Comparison of ENCODE assay signal across 18 mouse cellular contexts in genomic region chr14:104567350-104568001, GRCm38 (mm10). TPM values are rescaled to one million over a fixed set of nuclear protein-coding genes. Genes with fewer than 3 reads are reported as not detected.
DNase-seq lines count a peak whose midpoint lies in the region; ATAC-seq and TF ChIP-seq lines count a peak whose summit lies in the region.
"Had no signal": no experiment of that assay in that cellular context is flagged by ENCODE, and none has a peak within 500 bp of the region (broad histone marks: within the 10 kb centered on the region; RNA-seq: fewer than 3 reads in every experiment).

No protein-coding gene starts in this region.

- no peaks in the 10 kb centered on the region for H3K27me3 ChIP-seq in embryonic facial prominence, embryonic 10.5 days (replicated peaks; ENCODE audit: low read depth, poor library complexity, severe bottlenecking)
- no peaks in the 10 kb centered on the region for H3K27me3 ChIP-seq in embryonic facial prominence, embryonic 14.5 days (replicated peaks; ENCODE audit: control insufficient read depth, insufficient read depth, low read length)
- H3K27me3 ChIP-seq in hindbrain, embryonic 13.5 days = no peaks in the 10 kb centered on the region
- no peaks in the 10 kb centered on the region for H3K27me3 ChIP-seq in midbrain, embryonic 16.5 days (ENCODE audit: control insufficient read depth, insufficient read depth, low read depth, low read length)
- H3K27me3 ChIP-seq in intestine, embryonic 16.5 days (replicated peaks; ENCODE audit: control insufficient read depth, insufficient read depth, low read length) = no peaks in the 10 kb centered on the region
- H3K27me3 ChIP-seq in kidney, embryonic 14.5 days (ENCODE audit: control insufficient read depth, insufficient read depth, low read length) = no peaks in the 10 kb centered on the region
- H3K27me3 ChIP-seq: embryonic facial prominence, embryonic 12.5 days; megakaryocyte, embryonic 14.5 days had no signal

- no peak for TF ChIP-seq CTCF in lung, adult 2 months (IDR thresholded peaks at IDR 0.05; ENCODE audit: insufficient read depth, low read length)

- no peak for TF ChIP-seq POLR2A in lung, adult 2 months (IDR thresholded peaks at IDR 0.05; ENCODE audit: borderline replicate concordance, extremely low read depth, low read depth, low read length)

- H3K9me3 ChIP-seq in embryonic facial prominence, embryonic 10.5 days = no peaks in the 10 kb centered on the region
- H3K9me3 ChIP-seq in embryonic facial prominence, embryonic 14.5 days (ENCODE audit: control insufficient read depth, low read length) = no peaks in the 10 kb centered on the region
- H3K9me3 ChIP-seq in hindbrain, embryonic 13.5 days = no peaks in the 10 kb centered on the region
- H3K9me3 ChIP-seq in midbrain, embryonic 16.5 days (replicated peaks; ENCODE audit: control insufficient read depth, low read length, poor library complexity, severe bottlenecking) = no peaks in the 10 kb centered on the region
- no peaks in the 10 kb centered on the region for H3K9me3 ChIP-seq in intestine, embryonic 16.5 days (ENCODE audit: control insufficient read depth, low read length)
- no peaks in the 10 kb centered on the region for H3K9me3 ChIP-seq in kidney, embryonic 14.5 days (ENCODE audit: control insufficient read depth, low read length)
- H3K9me3 ChIP-seq: embryonic facial prominence, embryonic 12.5 days had no signal

- H3K4me1 ChIP-seq in embryonic facial prominence, embryonic 10.5 days = no peaks in the 10 kb centered on the region
- H3K4me1 ChIP-seq in embryonic facial prominence, embryonic 14.5 days (ENCODE audit: control insufficient read depth, insufficient read depth, low read length) = no peaks in the 10 kb centered on the region
- peaks cover 10% of the 10 kb centered on the region; the same call in 1 of the 2 replicates for H3K4me1 ChIP-seq in hindbrain, embryonic 13.5 days (replicated peaks)
- H3K4me1 ChIP-seq in midbrain, embryonic 16.5 days (ENCODE audit: control insufficient read depth, insufficient read depth, low read length) = peaks cover 3% of the 10 kb centered on the region
- H3K4me1 ChIP-seq in lung, adult 2 months (ENCODE audit: control insufficient read depth, insufficient read depth, low read length) = no peaks in the 10 kb centered on the region
- H3K4me1 ChIP-seq in intestine, embryonic 16.5 days (ENCODE audit: control insufficient read depth, insufficient read depth, low read length) = no peaks in the 10 kb centered on the region
- no peaks in the 10 kb centered on the region for H3K4me1 ChIP-seq in kidney, embryonic 14.5 days (ENCODE audit: control insufficient read depth, insufficient read depth, low read length)
- H3K4me1 ChIP-seq: embryonic facial prominence, embryonic 12.5 days; megakaryocyte, embryonic 14.5 days had no signal

- no peak overlapping the region for H3K27ac ChIP-seq in embryonic facial prominence, embryonic 10.5 days (replicated peaks)
- H3K27ac ChIP-seq in embryonic facial prominence, embryonic 14.5 days (replicated peaks; ENCODE audit: low read depth, low read length) = no peak overlapping the region
- peak overlapping the region; percentile 60 for H3K27ac ChIP-seq in hindbrain, embryonic 13.5 days
- H3K27ac ChIP-seq in midbrain, embryonic 16.5 days (ENCODE audit: low read length) = no peak overlapping the region
- no peak overlapping the region for H3K27ac ChIP-seq in intestine, embryonic 16.5 days (ENCODE audit: low read length)
- H3K27ac ChIP-seq in kidney, embryonic 14.5 days (ENCODE audit: low read depth, low read length) = no peak overlapping the region
- H3K27ac ChIP-seq: embryonic facial prominence, embryonic 12.5 days; kidney, postnatal 0 days had no signal

- H3K9ac ChIP-seq in embryonic facial prominence, embryonic 14.5 days (ENCODE audit: low read depth, low read length) = no peak overlapping the region
- no peak overlapping the region for H3K9ac ChIP-seq in hindbrain, embryonic 13.5 days
- H3K9ac ChIP-seq in midbrain, embryonic 16.5 days (ENCODE audit: low read depth, low read length) = no peak overlapping the region
- no peak overlapping the region for H3K9ac ChIP-seq in intestine, embryonic 16.5 days (ENCODE audit: low read depth, low read length)
- H3K9ac ChIP-seq in kidney, embryonic 14.5 days (ENCODE audit: low read depth, low read length) = no peak overlapping the region
- H3K9ac ChIP-seq: embryonic facial prominence, embryonic 12.5 days had no signal

- peak; percentile 9 for DNase-seq in embryonic facial prominence, embryonic 10.5 days (ENCODE audit: low spot score)
- DNase-seq in embryonic facial prominence, embryonic 14.5 days (ENCODE audit: low spot score) = peak; percentile 34
- no peak for DNase-seq in lung, adult 2 months
- no peak for DNase-seq in right cerebral cortex, postnatal 14 days
- DNase-seq: adrenal gland, postnatal 10 days; cerebellum, adult 9-10 months; gastrocnemius, postnatal 10 days; layer of hippocampus, adult 9-11 months had no signal

- no peak for ATAC-seq in embryonic facial prominence, embryonic 14.5 days (ENCODE audit: low read depth)
- ATAC-seq in hindbrain, embryonic 13.5 days (ENCODE audit: low FRiP score) = peak; percentile 92; the same call in 1 of the 2 replicates
- ATAC-seq in midbrain, embryonic 16.5 days = peak; percentile 86
- no peak for ATAC-seq in intestine, embryonic 16.5 days
- ATAC-seq in kidney, embryonic 14.5 days (ENCODE audit: low FRiP score, low TSS enrichment) = no peak
- ATAC-seq: CD4-positive, CD25-positive, alpha-beta regulatory T cell, adult 4 months; inflammation-experienced regulatory T-cells, adult 6 months had no signal

- H3K36me3 ChIP-seq in embryonic facial prominence, embryonic 10.5 days (replicated peaks) = no peaks in the 10 kb centered on the region
- H3K36me3 ChIP-seq in embryonic facial prominence, embryonic 14.5 days (ENCODE audit: control insufficient read depth, insufficient read depth, low read length) = no peaks in the 10 kb centered on the region
- H3K36me3 ChIP-seq in hindbrain, embryonic 13.5 days = no peaks in the 10 kb centered on the region
- no peaks in the 10 kb centered on the region for H3K36me3 ChIP-seq in midbrain, embryonic 16.5 days (ENCODE audit: control insufficient read depth, insufficient read depth, low read length)
- H3K36me3 ChIP-seq in intestine, embryonic 16.5 days (ENCODE audit: control insufficient read depth, insufficient read depth, low read length) = no peaks in the 10 kb centered on the region
- H3K36me3 ChIP-seq in kidney, embryonic 14.5 days (ENCODE audit: control insufficient read depth, insufficient read depth, low read length) = no peaks in the 10 kb centered on the region
- H3K36me3 ChIP-seq: embryonic facial prominence, embryonic 12.5 days had no signal

- H3K4me3 ChIP-seq in embryonic facial prominence, embryonic 10.5 days = no peak overlapping the region
- H3K4me3 ChIP-seq in embryonic facial prominence, embryonic 14.5 days (ENCODE audit: low read depth, low read length) = no peak overlapping the region
- H3K4me3 ChIP-seq in hindbrain, embryonic 13.5 days = no peak overlapping the region
- H3K4me3 ChIP-seq in midbrain, embryonic 16.5 days (ENCODE audit: low read depth, low read length) = no peak overlapping the region
- H3K4me3 ChIP-seq in lung, adult 2 months (replicated peaks; ENCODE audit: extremely low read depth, low read depth, low read length) = no peak overlapping the region
- no peak overlapping the region for H3K4me3 ChIP-seq in intestine, embryonic 16.5 days (ENCODE audit: low read length)
- no peak overlapping the region for H3K4me3 ChIP-seq in kidney, embryonic 14.5 days (ENCODE audit: low read length)
- H3K4me3 ChIP-seq: embryonic facial prominence, embryonic 12.5 days; megakaryocyte, embryonic 14.5 days had no signal

- H3K4me2 ChIP-seq in embryonic facial prominence, embryonic 14.5 days (ENCODE audit: low read depth, low read length) = no peak overlapping the region
- H3K4me2 ChIP-seq in hindbrain, embryonic 13.5 days = no peak overlapping the region
- H3K4me2 ChIP-seq in midbrain, embryonic 16.5 days (ENCODE audit: low read length) = peak overlapping the region; percentile 3; the same call in 1 of the 2 replicates
- H3K4me2 ChIP-seq in intestine, embryonic 16.5 days (ENCODE audit: low read depth, low read length) = no peak overlapping the region
- no peak overlapping the region for H3K4me2 ChIP-seq in kidney, embryonic 14.5 days (replicated peaks; ENCODE audit: low read depth, low read length)
- H3K4me2 ChIP-seq: embryonic facial prominence, embryonic 12.5 days; liver, embryonic 11.5 days had no signal

- 73% methylated on average over 6 of the region's 6 CpGs for WGBS in embryonic facial prominence, embryonic 10.5 days
- WGBS in embryonic facial prominence, embryonic 14.5 days = 49% methylated on average over 6 of the region's 6 CpGs
- WGBS in hindbrain, embryonic 13.5 days = 25% methylated on average over 6 of the region's 6 CpGs
- 16% methylated on average over 6 of the region's 6 CpGs for WGBS in midbrain, embryonic 16.5 days
- WGBS in lung, adult 2 months = 70% methylated on average over 6 of the region's 6 CpGs
- 69% methylated on average over 6 of the region's 6 CpGs for WGBS in intestine, embryonic 16.5 days
- WGBS in kidney, embryonic 14.5 days = 76% methylated on average over 6 of the region's 6 CpGs

RNA-seq across cellular contexts. Expression of gene Rnf219, which starts 45.0 kb away (rescaled TPM):
- polyA plus RNA-seq in embryonic facial prominence, embryonic 10.5 days (2016; fragmentation: Nextera tagmentation; extraction: Ambion mirVana) = 52.5 and 60.3 TPM in 2 replicates
- 23.4 and 28.7 TPM in 2 replicates for polyA plus RNA-seq in embryonic facial prominence, embryonic 14.5 days (2014; fragmentation: Nextera tagmentation; extraction: Ambion mirVana)
- 35.2 and 36.0 TPM in 2 replicates for polyA plus RNA-seq in hindbrain, embryonic 13.5 days (2015; fragmentation: Nextera tagmentation; extraction: Ambion mirVana)
- 28.5 and 31.4 TPM in 2 replicates for polyA plus RNA-seq in midbrain, embryonic 16.5 days (2015; fragmentation: Nextera tagmentation; extraction: Ambion mirVana)
- 2.0 and 2.5 TPM in 2 replicates for polyA plus RNA-seq in lung, adult 2 months (2012; rRNA removed)
- polyA plus RNA-seq in intestine, embryonic 16.5 days (2015; fragmentation: Nextera tagmentation; extraction: Ambion mirVana) = 17.0 and 17.7 TPM in 2 replicates
- polyA plus RNA-seq in kidney, embryonic 14.5 days (2014; fragmentation: Nextera tagmentation; extraction: Ambion mirVana) = 27.4 and 37.2 TPM in 2 replicates

Comparison
In these comparisons a context has a peak if more than half of its experiments do, and no peak if none do; other contexts are left out.
1. DNase-seq: peak in embryonic facial prominence, embryonic 10.5 days (single experiment) and embryonic facial prominence, embryonic 14.5 days (single experiment); none in lung, adult 2 months (single experiment) and right cerebral cortex, postnatal 14 days (single experiment).
2. ATAC-seq: peak in hindbrain, embryonic 13.5 days (single experiment) and midbrain, embryonic 16.5 days (single experiment); none in embryonic facial prominence, embryonic 14.5 days (single experiment), intestine, embryonic 16.5 days (single experiment) and kidney, embryonic 14.5 days (single experiment).